Mouse (Mus musculus) ovary, postnatal 10 days (tissue): ENCODE measurements around the gene Tmem240.
"Not testable (repeated sequence)": the region's sequence is repeated elsewhere in the genome, so short reads cannot be mapped to it uniquely, and the experiment has no call there.

Experiments
- DNase-seq: peaks from one replicate; pipeline ENCODE4 v3.0.0; 2022; ENCODE audit warnings: low spot score

Tmem240 gene

DNA sequence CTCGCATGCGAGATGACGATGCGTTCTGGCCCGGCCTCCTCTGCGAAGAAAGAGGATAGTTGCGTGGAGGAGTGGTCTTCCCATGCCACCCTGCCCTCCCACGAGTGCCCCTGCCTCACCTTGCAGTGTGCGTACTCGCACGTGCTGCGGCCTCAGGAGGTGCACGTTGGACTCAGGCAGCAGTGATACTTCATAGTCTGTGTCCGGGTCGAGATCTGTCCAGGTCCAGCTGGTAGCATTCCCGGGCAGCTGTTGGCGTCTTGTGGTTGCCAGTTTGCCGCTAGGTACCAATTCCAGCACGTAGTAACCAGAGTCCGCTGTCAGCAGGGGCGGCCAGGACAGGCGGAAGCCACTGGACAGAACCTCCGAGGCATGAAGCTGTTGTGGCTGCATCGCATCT is 36.0 kb downstream of the Tmem240 start:
- no peak for DNase-seq

DNA sequence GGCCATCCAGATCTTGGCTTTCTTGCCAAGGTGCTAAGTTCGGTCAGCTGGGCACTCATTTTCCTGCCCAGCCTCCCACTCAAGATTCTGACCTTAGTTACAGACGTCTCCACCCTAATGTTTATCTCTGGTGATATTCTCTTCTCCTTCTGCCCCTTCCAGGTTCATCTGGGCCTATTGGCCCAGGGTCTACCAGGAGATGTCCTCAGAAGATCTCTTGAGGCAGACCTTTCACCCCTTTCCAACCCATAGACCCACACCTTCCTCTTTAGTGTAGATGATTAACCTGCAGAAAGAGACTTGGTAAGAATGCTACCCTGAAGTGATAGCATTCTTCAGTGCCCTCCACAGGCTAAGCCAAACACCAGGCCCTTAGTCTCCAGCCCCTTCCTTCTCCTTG is 37.1 kb downstream of the Tmem240 start:
- no peak for DNase-seq

DNA sequence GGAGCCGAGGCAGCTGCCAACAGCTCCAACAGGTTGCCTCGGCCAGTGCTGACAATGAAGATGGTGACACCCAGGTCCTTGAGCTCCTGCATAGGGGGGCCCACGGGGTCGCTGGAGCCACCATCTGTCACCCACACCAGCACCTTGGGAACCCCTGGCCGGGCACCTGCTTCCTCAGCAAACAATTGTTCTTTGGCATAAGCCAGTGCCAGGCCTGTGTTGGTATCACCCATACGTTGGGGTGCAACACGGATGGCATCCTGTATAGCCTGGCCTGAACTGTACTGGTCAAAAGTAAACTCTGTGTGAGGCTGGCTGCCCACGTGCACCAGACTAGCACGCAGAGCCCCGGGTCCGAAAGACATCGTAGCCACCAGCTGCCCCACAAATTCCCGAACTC is 38.2 kb downstream of the Tmem240 start:
- DNase-seq, result no peak

DNA sequence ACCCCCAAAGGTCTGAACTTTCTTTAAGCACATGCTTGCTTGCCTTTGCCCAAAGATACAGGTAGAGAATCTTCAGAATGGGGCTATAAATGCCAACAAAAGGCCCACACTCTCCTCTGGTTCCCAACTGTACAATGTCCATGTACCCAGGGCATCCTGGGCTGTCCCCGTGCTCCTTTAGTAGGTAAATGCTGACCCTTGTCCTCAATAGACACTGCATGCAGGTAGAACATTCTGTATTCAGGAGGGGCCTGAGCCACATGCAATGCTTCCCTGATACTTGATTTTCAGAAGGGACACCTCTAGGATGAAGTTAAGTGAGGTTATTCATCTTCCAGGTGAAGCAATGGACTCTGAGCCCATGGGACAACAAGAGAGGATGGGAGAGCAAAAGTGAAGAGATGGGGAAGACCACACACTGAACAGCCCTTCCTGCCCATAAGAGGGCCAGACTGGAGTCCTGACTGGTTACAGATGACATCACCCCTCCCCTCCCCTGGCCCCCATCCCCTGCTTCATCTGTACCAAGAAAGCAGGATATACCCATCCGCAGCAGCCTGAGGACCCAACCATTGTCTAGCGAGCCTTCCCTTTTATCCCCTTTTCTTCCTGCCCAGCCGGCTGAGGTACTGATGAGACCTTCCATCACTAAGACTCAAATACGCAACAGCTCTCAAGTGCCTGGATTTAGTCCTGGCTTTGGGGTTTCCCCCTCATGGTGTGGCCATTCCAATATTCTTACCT is 38.9 kb downstream of the Tmem240 start:
- no peak for DNase-seq

DNA sequence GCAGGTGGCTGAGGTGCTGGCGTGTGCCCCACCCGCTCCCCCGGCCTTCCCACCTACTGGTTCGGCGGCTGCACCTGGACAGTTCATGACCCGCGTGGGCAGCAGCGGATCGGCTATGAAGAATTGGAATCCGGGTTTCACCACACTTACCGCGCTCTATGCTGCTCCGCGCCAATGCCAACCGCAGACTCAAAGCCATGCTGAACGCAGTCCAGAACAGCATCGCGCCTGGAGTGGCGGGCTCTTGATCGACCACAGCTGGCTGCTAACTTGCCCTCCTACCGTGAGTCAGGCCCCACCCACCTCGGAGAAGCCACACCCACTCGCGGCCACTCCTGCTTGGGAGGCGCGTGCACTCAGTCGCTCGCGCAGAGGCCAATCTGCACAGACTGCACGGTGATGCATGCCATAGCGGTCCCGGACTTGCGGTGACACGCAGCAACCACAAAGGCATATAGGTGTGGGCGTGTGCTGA is 39.7 kb downstream of the Tmem240 start, which contains the start of gene Vwa1:
Vwa1 (minus strand) TSS at position 419 of the 475 bp plus-strand sequence.
- DNase-seq, result no peak

DNA sequence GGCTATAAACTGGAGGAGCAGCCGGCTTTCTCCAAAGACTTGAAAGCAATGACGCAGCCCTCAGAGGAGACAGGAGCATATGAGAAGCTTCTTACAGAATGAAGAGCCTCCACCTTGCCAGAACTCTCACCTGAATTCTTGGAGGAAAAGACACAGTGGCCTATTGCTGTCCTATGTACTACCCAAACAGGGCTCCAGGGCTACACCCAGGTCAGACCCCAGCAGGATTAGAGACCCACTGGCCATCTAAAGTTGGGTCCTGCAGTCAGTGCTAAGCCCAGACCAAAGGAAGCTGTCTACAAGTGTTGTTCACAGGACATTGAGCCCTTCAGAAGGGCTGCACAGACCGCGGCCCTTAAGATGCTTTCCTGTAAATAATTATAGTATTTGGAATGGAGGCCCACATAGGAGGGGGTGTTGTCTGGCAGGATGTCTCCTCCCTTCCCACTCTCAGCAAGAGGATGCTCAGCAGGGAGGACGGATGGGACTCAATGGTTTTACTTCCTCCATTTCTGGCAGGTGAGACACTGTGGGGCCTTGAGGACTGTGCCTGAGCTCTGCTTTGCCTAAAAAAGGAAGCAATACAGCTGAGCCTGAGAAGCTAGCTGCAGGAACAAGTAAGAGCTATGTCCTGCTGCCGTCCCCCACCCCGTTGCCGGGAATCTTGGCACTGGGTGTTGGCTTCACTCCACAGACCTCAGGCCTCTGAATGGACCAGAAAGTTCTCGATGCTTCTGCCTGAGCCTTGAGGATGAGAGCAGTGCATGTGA is 40.6 kb downstream of the Tmem240 start:
- no peak for DNase-seq

DNA sequence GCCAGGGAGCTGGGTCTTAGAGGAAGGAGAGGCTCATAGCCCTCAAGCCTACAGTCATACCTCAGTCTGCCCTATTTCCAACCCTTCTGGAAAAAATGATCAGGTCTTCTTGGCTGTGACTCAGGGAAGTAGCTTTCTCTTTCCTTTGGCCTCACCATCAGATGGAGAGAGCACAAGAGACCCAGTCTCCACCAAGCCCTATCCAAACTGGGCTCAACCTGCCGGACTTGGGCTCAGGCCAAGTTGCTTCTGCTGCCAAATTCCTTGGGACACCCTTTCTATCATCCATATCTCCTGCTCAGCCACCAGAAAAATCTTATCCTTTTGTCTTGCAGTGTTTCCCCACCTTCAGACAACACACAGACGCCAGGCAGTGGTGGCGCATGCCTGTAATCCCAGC is 41.3 kb downstream of the Tmem240 start:
- DNase-seq, result no peak

DNA sequence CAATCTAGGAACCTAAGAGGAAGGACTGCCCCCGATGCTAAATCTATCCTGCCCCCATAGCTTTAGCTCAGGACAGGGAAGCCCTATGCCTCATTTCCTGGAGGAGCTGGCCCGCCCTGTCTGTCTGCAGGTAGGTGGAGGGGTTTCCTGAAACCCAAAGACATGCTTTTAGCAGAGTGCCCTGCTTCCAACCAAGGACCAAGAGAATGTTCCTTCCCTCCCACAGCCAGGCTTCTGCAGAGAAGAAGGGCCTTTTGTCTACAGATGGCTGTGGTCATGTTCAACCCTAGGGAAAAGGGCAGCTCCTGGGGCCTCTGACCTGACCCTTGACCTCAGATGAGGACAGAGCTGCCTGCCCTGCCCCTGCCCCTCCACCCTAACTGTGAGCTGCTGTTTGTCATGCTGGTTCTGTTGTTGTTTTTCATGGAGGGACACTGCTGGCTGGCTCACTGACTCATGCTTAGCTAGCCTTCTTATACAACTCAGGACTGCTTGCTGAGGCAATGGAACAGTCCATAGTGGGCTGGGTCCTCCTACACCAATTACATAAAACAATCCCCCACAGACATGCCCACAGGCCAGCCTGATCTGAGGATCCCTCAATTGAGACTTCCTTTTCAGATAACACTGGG is 42.2 kb downstream of the Tmem240 start:
- DNase-seq, result no peak

DNA sequence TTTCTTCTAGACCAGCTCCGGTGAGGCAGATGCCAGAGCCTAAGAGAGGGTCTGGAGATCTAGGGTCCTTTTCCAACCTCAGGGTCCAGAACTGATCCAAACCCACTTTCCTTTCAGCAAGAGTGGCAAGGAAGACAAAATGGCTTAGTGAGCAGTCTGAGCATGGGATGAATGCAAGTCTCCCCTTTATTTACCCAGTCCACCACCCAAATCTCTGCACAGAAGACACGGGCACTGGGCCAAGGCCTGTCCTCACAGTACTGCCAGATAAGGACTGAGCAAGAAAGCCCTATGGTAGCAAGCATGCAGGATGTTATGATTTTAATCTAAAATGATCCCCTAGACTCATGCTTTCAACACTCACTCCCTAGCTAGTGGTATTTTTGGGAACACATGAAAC is 43.2 kb downstream of the Tmem240 start:
- no peak for DNase-seq

DNA sequence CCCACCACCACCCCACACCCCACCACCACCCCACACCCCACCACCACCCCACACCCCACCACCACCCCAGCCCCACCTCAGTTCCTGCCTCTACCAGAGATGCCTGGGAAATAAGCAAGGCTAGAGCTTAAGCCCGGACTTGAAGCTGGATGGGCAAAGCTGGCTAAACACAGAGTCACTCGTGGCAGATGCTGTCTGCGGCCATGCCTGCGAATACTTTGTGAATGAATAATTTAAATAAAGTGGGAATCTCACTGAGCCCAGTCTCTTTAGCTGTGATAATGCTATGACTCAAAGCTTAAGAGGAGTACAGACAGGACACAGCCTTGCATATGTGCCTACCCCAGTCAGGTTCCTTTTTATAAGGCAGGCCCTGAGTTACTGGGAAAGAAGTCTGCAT is 44.9 kb downstream of the Tmem240 start:
- no peak for DNase-seq

DNA sequence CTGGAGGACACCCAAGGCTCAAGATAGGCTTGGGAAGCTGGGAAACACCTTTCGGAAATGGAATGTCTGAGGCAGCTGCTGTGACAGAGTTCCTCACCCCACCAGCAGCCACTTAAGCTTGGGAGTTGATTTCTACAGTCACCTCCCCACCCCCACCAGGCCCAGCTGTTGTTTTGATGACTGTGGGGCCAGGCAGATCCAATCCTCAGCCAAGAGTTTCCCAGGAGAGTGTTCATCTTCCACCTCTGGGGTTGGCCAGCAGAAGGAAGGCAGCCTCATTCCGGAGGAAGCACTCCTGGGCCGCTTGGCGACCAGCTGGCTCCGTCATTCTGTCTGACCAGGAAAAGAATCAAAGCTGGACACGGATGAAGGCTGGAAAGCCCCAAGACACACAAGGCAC is 46.3 kb downstream of the Tmem240 start:
- DNase-seq, result no peak

DNA sequence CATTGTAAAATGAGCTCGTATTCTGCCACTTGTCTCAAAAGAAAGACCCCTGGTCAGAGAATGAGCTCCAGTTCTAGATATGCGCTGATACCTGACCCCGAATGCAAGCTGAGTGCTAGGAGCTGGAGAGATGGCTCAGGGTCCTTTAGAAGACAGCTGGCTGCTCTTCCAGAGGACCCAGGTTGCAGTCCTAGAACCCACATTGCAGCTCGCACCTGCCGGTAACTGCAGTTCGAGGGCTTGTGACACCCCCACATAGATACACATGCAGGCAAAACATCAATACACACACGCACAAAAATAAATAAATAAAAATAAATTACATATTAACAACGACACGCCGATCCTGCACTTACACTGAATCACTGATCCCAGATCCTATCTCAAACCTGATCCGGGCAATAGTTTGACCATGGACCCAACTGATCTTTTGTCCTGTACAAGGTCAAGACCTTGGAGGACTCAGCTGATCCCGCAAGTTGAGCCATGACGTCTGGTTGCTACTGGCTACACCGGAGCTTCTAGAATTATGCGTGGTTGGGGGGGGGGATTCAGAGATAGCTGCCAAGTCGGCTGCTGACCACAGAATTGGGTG is 49.0 kb downstream of the Tmem240 start:
- no peak for DNase-seq

DNA sequence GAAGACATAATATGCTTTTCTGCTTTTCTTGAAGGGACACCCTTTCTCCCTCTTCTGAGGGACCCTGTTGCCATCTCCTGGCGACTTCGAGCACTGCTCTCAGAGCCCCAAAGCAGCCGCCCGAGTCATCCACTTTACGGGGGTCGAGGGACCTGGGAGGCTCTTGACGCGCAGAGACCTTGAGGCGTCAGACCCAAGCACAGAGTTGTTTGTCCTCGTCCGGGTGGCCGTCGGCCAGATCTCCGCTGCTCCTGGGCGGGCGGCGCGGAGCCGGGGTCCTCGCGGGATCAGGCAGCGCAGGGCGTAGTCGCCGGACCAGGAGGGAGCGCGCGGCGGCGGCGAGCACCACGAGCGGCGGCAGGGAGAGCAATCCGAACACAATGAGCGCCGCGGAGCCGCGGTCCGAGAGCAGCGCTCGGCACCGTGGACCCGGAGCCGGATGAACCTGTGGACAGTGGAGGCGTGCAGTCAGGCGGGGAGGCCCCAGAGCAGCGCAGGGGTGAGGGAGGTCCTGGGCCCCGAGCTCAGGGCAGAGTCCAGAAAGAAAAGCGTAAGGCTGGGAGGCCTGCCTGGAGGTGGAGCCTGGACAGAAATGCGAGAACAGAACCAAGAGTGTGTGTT is 49.6 kb downstream of the Tmem240 start:
- DNase-seq, result peak; percentile 77

DNA sequence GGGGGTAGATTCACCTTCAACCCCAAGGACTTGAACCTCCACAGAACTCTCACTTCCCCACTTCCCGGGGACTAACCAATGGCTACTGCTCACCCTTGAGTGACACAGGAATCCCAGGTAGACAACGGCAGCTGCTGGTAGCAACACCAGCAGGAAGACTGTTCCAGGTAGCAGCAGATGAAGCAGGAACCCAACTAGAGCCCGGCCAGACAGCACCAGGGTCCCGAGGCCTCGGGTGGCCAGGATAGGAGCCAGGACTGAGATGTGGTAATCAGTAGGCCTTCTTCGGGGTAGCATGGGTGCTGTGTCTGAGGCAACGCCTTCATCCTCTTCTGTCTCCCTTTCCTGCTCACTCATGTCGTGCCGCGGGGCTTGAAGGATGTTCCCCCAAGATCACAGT is 50.6 kb downstream of the Tmem240 start:
- DNase-seq, result no peak

DNA sequence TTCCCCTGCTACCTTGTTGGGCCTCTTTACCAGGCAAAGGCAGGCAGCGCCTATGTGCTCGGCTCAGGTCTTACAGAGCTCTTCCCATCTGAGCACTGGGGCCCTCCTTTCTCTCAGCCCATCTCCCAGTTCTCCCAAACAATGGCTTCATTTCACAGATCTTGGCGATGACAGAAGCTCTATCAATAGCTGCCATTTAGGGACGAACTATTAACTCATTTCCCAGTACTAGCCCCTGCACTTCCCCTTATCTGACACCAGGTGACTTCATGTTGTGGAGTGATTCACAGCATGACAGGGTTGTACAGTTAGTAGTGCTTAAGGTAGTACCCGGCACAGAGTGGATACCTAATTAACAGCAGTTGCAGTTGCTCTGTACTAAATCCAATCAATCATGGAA is 51.2 kb downstream of the Tmem240 start, which contains the start of gene Tmem88b:
Tmem88b (minus strand) TSS at position 56 of the 400 bp plus-strand sequence.
- DNase-seq, result no peak

DNA sequence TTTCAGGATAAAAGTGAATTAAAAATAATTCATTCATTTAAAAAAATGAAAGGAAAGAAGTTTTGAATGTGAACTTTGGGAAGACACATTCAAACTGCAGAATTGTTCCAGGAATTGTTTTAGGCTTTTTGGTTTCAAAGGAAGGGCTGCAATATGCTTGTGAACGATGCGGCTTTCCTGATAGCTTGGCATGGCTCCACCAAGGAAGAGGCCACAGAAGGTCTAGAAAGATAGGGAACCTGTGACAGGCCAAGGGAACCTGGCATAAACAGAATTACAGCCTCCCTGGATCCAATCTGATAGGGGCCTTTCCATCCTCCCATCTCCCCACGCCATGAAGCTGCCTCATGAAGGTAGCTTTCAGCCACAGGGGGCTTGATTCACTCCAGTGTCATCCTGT is 53.7 kb downstream of the Tmem240 start:
- no peak for DNase-seq

DNA sequence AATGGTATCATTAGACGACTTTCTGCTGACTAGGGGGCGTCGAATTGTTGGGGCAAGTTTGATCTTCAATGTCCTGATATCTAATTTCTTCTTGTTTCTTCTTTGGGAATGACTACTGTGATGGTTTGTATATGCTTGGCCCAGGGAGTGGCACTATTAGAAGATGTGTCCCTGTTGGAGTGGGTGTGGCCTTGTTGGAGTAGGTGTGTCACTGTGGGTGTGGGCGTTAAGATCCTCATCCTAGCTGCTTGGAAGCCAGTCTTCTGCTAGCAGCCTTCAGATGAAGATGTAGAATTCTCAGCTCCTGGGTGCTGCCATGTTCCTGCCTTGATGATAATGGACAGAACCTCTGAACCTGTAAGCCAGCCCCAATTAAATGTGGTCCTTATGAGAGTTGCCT is 54.2 kb downstream of the Tmem240 start:
- not testable (repeated sequence) for DNase-seq

DNA sequence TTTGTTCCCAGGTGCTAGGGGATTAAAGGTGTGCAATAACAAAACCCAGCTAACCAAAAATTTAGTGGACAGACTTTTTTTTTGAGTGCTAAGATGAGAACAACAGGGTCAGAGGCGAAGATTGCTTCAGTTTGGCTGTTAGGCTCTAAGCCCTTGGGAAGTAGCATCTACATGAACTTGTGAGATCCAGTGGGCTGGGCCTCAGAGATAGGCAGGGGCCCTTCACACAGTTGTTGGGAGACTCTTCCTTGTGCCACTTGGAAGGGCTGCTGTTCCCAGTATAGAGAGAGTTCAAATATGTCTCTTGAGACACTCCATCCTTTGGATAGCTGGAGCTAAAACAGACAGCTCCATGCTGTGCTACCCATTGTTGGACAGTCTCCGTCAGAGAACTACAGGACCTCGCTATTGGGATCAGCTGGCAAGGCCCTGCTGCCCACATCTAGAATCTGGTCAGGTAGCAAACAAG is 55.5 kb downstream of the Tmem240 start, which contains the start of gene Ankrd65:
Ankrd65 (plus strand) TSS at position 419 of the 469 bp plus-strand sequence.
- no peak for DNase-seq
